Mouse (Mus musculus) liver, postnatal 0 days (tissue): ENCODE data around the gene Lman2.

ENCODE experiments used
- CTCF ChIP-seq: sonication (generic); IDR thresholded peaks from 2 replicates; pipeline ENCODE4 v1.5.1; 2016; ENCODE audit warnings: antibody characterized with exemption, low read depth
- EP300 ChIP-seq: IDR thresholded peaks from 2 replicates; pipeline ENCODE4 v1.6.1; 2016; ENCODE audit warnings: antibody characterized with exemption, low read depth, mild to moderate bottlenecking

DNA sequence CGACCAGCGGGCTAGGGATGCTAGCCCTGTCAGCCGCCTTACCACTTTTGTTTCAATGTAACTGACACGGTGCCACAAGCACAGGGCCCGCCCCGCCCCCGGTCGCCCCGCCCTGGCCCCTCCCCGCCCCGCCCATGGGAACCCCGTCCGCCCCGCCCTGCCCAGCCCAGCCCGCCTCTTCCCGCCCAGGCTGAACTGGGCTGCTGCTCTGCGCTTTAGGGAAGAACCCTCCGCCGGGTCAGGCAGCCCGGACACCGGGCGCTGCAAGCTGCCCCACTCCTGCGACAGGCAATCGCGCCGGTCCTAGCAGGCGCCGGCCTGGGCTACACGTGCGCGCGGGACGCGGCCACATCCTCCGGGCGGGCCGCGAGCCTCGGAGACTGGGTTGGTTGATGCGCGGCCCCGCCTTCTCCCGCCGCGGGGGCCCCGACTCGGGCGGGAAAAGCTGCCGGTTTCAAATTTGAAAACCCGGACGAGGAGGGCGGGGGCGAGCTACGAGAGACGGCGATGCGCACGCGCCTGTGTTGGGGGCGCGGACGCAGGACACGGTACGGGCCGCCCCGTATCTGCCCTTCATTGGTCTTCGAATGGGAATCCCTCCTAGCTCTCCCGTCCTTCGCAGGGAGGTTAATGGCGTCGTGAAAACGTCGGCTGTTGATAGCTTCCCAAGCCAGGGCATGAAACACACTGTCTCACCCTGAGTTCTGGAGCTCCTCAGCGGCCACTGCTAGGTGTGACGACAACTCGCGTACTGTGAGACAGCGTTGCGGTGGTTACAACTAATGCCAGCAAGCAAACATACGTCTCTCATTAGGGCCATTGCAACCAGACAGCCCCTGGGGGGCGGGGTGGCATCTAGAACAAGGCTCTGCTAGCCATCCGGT, 32.7 kb downstream of the Lman2 start, which contains the start of gene Mxd3:
- TF ChIP-seq CTCF: no peak
- no peak for TF ChIP-seq EP300
